Mouse (Mus musculus) spleen, postnatal 14 days (tissue): Measurements from ENCODE around the gene Paqr6.
A peak's percentile ranks its signal among the peaks of the same experiment; 100 is the strongest.

Experiments
- DNase-seq, 2 experiments: peaks; one replicate each; pipeline ENCODE4 v3.0.0; 2021 to 2022; ENCODE audit warnings: low spot score in 2 of 2

The Paqr6 gene

DNA sequence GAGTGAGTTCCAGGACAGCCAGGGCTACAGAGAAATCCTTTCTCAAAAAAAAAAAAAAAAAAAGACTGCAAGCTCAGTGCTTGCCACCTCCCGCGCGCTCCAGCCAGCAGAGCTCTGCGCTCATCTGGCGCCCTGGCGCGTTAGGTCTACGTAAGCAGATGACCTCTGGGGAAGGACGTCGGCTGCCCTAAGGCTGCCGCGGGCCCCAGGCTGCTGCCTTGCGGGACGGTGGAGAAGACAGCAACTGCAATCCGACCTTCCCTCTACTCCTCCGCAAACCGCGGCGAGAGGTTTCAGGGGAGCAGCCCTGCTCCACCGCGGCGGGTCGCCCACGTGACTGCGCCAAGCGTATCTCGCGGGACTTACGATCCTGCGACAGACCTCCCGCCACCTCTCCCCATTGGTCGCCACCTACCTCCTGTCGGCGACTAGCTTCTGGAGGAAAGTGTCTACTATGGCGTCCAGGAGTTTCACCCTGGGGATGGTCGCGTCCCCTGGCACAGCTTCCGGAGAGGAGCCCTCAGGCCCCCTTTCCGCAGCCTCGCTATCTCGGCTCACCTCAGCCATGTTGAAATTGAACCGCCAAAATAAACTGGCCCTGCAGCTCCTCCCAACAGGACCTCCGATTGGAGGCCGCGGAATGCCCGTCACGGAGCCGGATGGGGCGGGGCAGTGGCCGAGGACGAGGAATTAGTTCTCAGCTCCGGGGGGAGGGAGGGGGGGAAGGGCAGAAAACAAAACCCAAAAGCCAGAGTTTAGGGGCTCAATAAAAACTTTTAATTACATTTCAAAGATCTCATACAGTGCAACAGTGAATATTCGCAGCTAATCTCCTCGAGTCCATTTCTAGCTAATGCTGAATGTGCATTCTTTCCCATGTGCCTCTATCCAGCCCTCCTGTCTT, 45.6 kb downstream of the Paqr6 start, which contains the start of gene Pmf1:
TSS of gene Pmf1 (minus strand) at position 591 of the 904 bp plus-strand sequence.
- DNase-seq: peak; percentile 85 to 88

DNA sequence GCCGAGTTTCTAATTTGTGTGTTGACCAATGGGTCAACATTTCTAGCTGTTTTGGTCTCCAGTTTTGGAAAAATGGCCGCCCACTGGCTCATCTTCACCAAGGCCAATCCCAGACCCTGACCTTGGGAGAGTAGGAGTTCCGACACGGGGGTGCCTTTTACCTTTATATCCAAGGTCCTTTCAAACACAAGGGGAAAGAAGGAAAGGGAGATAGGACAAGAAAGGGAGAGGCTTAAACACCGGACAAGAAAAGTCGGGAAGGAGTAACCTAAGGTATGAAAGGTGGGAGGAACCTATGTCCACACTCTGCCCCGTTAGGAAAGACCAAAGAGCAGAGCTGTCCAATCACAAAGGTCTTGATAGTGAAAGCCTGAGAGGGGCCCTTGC, 46.3 kb downstream of the Paqr6 start:
- no peak for DNase-seq

DNA sequence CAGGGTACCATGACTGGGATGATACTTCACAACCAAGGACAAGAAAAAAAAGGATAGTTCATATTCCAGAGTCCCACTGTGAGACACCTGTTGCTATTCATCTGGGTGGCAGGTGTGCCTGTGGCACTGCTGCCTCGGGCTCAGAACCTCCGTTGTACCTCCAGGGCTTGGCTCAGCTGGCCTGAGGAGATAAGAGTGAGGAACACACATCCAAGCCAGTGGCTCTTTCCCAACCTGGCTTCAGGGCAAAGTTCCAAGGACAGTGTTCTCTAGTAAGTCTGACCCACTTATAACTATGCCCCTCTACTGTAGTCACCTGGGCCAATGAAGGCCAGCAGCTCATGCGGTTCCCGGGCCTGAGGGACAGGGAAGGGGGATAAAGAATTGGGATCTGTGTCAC, 47.3 kb downstream of the Paqr6 start:
- DNase-seq: peak in 1 of 2 experiments; percentile 41

DNA sequence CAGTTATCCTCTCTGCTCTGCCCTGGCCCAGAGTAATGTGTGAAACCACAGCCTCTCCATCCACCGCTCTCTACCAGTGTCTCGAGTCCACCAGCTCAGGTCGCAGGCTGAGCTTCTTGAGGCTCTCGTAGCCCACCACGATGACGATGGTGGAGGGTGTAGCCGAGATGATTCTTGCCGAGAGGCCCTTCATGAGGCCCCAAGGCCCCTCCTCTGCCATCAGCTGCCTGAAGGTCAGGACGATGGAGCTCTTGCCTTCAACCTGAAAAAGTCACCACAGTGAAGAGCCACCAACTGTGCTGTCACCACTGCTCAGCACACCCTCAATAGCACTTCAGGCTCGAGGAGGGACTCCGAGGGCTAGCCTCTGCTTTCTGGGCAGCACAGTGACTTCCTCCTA, 48.3 kb downstream of the Paqr6 start:
- DNase-seq: no peak

DNA sequence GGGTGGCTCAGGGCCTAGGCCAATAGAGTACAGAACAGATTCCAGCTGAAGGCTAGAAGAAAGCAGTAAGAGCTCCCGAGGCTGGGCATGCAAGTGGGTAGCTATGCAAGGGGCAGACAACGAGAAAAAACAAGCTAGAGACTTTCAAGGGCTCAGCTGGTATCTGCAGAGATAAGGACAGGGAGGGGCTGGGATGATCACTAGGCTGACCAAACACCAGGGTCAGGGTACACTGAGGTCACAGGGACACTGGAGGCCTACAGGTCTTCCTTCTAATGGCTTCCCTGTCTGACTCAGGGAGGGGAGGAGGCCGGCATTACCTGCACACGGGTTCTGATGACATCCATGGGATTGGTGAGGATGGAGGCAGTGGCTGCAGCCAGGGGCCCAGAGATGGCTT, 51.3 kb downstream of the Paqr6 start:
- no peak for DNase-seq

DNA sequence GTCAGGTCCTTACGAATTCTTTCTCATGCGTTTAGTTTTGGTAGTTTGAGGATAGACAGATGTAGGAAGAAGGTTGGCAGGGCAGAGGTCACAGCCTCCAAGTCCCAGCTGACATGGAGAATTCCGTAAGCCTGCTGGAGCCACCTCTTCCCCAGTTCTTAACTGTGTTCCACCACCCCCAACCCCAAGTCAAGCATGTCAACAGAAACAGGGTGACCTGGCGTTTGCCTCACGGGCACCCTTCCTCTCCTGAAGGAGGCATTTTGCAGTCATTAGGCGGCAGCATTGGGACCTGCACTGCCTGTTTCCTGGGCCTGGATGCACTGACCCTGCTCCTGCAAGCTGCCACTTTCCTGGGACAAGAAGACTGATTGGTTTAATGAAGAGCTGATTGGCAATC, 53.6 kb downstream of the Paqr6 start:
- no peak for DNase-seq
